Comparison of ENCODE assay signal across 12 mouse cellular contexts in the genomic region with DNA sequence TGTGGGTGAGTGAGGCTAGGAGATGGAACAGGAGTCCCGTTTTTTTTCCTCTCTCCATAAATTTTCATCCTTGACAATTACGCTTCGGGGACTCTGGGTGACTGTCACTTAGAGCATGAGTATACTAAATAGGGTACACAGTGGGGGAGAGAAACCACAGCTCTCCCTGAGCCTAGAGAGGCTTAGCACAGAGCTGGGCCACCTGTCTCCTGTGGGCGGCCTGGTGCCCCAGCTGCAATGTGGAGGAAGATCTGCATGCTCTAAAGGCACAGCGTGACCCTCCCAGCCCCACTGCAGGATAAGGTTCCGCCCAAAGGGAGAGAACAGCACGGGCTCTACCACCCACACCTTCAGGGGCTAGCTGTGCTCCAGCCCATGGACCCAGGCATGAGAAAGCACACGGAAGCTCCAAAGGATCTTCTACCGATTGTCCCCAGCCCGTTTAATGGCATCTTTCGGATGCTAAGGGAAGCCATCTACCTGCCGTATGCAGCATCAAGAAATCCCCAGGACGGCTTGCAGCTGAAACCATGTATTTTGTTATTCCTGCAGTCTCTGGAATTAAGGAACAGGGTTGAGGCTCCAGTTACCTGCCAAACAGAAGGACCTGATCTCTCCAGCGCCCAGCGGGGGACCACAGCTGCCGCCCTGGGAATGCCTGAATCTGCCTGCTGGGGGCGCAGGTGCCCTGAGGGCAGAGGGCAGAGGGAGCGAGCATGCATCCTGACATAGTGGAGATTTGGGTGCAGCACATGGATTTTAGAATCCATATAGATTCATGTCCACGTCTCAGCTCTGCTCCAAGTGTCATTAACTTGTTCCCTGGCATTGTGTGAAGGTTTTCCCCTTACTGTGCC.
A peak's percentile ranks its signal among the peaks of the same experiment; 100 is the strongest.
DNase-seq lines count a peak whose midpoint lies in the region; ATAC-seq lines count a peak whose summit lies in the region.
"Had no signal": no experiment of that assay in that cellular context is flagged by ENCODE, and none has a peak within 500 bp of the region (broad histone marks: within the 10 kb centered on the region; RNA-seq: fewer than 3 reads in every experiment).

No protein-coding gene starts in this region.

- DNase-seq in heart, adult 11 months = peak; percentile 79
- no peak for DNase-seq in heart, adult 9 months (ENCODE audit: low spot score in 2 of 2)
- DNase-seq in thymus, postnatal 0 days (ENCODE audit: low spot score) = peak; percentile 9
- DNase-seq in thymus, adult 18-20 months = no peak
- DNase-seq in gastrocnemius, adult 8-10 months (ENCODE audit: low spot score in 2 of 2) = no peak
- DNase-seq: heart, adult 18-20 months; kidney, postnatal 14 days; right cerebral cortex, postnatal 14 days had no signal

- no peak overlapping the region for H3K4me2 ChIP-seq in midbrain, embryonic 12.5 days (replicated peaks)
- H3K4me2 ChIP-seq: lung, embryonic 15.5 days had no signal

- H3K4me3 ChIP-seq in midbrain, embryonic 12.5 days = no peak overlapping the region
- H3K4me3 ChIP-seq: lung, embryonic 15.5 days had no signal

- H3K27ac ChIP-seq in midbrain, embryonic 12.5 days (replicated peaks) = no peak overlapping the region
- H3K27ac ChIP-seq: lung, embryonic 15.5 days had no signal

- WGBS in midbrain, embryonic 12.5 days = 66% methylated on average over 19 of the region's 19 CpGs

- no peaks in the 10 kb centered on the region for H3K9me3 ChIP-seq in midbrain, embryonic 12.5 days
- H3K9me3 ChIP-seq: lung, embryonic 15.5 days had no signal

- no peaks in the 10 kb centered on the region for H3K4me1 ChIP-seq in midbrain, embryonic 12.5 days
- H3K4me1 ChIP-seq: lung, embryonic 15.5 days had no signal

- ATAC-seq in midbrain, embryonic 12.5 days (ENCODE audit: low FRiP score, low read depth) = peak; percentile 38; the same call in 1 of the 2 replicates
- ATAC-seq in megakaryocyte, adult 5-6 weeks (ENCODE audit: poor library complexity, severe bottlenecking) = no peak
- ATAC-seq in megakaryocyte progenitor cell, adult 5-6 weeks (replicated peaks; ENCODE audit: poor library complexity) = no peak

- no peak overlapping the region for H3K9ac ChIP-seq in midbrain, embryonic 12.5 days (replicated peaks)
- H3K9ac ChIP-seq: lung, embryonic 15.5 days had no signal

- no peaks in the 10 kb centered on the region for H3K27me3 ChIP-seq in midbrain, embryonic 12.5 days
- H3K27me3 ChIP-seq: lung, embryonic 15.5 days had no signal

- H3K36me3 ChIP-seq in midbrain, embryonic 12.5 days = no peaks in the 10 kb centered on the region
- H3K36me3 ChIP-seq: lung, embryonic 15.5 days had no signal

Comparison
In these comparisons a context has a peak if more than half of its experiments do, and no peak if none do; other contexts are left out.
1. DNase-seq: peak in heart, adult 11 months (single experiment) and thymus, postnatal 0 days (single experiment); none in heart, adult 9 months (0 of 2), thymus, adult 18-20 months (0 of 2) and gastrocnemius, adult 8-10 months (0 of 2).